Mouse (Mus musculus) layer of hippocampus, adult 2 months (tissue): Measurements from ENCODE around the gene Gprasp2. TPM values are rescaled to one million over a fixed set of nuclear protein-coding genes. Genes with fewer than 3 reads are reported as not detected.
A peak's percentile ranks its signal among the peaks of the same experiment; 100 is the strongest.
"Not testable (repeated sequence)": the region's sequence is repeated elsewhere in the genome, so short reads cannot be mapped to it uniquely, and the experiment has no call there.

Source experiments
- DNase-seq, 2 experiments: peaks; one replicate each; pipeline ENCODE4 v3.0.0; 2022; ENCODE audit warnings: low spot score in 2 of 2
- H3K27ac ChIP-seq: fragments of 200-600 bp; 2 replicates; pipeline ENCODE4 v1.8.1; 2022
- H3K4me3 ChIP-seq: fragments of 200-600 bp; 2 replicates; pipeline ENCODE4 v1.8.1; 2022; ENCODE audit warnings: mild to moderate bottlenecking
- CTCF ChIP-seq: fragments of 200-600 bp; conservative IDR thresholded peaks from 2 replicates; pipeline ENCODE4 v1.8.1; 2022; ENCODE audit warnings: antibody characterized with exemption, mild to moderate bottlenecking, moderate library complexity
- long read RNA-seq, 2 experiments: library from polyadenylated mRNA; stranded (forward); transcript quantifications; one replicate each; pipeline ENCODE4 v2.0.0; 2021; ENCODE audit warnings: borderline mapping rate in 2 of 2
- total RNA-seq, 2 experiments: library from RNA; stranded (reverse); gene quantifications; 2 replicates each; pipeline ENCODE4 v1.2.3; 2021

Gprasp2 gene
- total RNA-seq, result 100 to 1,000 TPM; 163 to 214 TPM
- long read RNA-seq, experiment 1, transcript Gprasp2-204 (7 exons, 880 nt), result major isoform, 5 of 85 reads
- long read RNA-seq, experiment 1, partial matches to known transcripts, result 8 of 85 reads
- long read RNA-seq, experiment 1, other reads (novel, unspliced or antisense), result 69 of 85 reads
- long read RNA-seq, experiment 2, transcript Gprasp2-205 (5 exons, 776 nt), result minor isoform, 5 of 47 reads
- long read RNA-seq, experiment 2, transcript Gprasp2-204 (7 exons, 880 nt), result major isoform, 14 of 47 reads
- long read RNA-seq, experiment 2, transcript Gprasp2-207 (6 exons, 617 nt), result minor isoform, 7 of 47 reads
- long read RNA-seq, experiment 2, partial matches to known transcripts, result 5 of 47 reads
- long read RNA-seq, experiment 2, other reads (novel, unspliced or antisense), result 13 of 47 reads

DNA sequence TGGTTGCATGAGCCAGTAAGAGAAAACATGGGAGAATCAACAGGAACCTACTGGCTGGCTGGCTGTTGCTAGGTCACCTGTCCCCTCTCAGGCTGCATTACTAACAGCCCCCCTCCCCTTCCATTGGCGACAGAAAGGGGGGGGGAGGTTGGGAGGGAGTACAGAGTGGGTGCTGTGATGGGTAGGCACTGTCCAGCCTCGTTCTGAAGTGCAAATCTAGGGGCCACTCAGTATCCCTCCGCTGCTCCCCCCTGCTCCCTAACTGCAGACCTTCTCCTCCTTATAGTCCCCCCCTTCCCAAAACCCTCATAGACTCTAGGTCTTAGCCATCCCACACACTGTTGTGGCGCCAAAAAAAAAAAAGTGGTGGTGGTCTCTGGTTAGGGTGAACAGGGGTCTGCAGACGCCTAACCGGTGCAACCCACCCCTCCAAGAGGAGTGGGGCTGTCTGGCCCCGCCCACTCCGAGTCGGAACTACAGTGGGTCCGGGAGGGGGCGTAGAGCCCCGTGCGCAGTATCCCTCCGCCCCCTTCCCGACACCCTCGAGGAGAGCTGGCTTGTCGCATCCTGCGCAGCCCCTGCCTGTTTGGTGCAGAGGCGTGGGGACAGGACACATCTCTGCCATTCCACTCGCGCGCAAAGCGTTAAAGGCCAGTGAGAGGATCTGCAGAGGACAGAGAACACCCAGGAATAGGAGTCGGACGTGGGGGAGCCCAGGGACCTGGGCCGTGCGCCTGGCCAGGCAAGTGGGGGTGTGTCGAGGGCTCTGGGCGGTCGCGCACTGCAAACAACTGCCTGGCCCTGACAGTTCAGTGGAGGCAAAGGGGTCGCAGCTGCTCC is at the start of gene Gprasp2:
TSS of gene Gprasp2 (plus strand) at position 514 of the 840 bp plus-strand sequence.
- H3K4me3 ChIP-seq, result peak within 1 kb of the TSS; percentile 62
- peak within 1 kb of the TSS; percentile 82 for H3K27ac ChIP-seq
- peak; percentile 66 to 69 for DNase-seq

DNA sequence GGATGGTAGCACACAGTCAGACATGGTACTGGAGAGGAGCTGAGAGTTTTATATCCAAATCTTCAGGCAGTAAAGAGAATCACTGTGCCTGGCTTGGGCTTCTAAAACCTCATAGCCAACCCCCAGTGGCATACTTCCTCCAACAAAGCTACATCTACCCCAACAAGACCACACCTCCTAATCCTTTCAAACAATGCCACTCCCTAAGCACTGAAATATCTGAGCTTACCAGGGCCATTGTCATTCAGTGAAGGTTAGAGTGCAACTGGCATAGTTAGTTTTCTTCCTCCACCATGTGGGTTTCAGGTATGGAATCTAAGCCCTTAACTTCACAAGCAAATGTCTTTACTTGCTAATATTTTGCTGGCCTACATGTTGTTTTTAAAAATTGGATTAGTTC is 47.3 kb upstream of the Gprasp2 start:
- no peak for TF ChIP-seq CTCF
- H3K4me3 ChIP-seq, result no peak overlapping the region
- no peak overlapping the region for H3K27ac ChIP-seq
- DNase-seq, result no peak

DNA sequence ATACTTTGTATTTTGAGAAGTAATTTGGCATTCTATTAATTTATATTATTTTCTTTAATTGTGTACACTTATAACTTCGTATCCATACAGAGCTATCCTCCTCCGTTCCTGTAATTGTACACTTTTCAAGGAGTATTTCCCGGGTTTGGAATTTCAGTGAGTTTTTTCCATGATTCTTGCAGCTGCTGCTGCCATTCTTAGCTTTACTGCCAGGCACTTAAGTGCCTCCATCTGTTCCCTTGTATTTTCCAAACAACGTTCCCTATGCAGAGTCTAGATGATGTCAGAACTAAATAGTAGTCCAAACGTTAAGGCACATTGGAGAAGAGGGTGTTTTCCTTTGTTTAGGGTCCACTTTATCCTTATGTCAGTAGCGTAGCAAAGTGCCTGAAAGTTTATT is 46.5 kb upstream of the Gprasp2 start:
- no peak for DNase-seq
- TF ChIP-seq CTCF, result no peak
- H3K27ac ChIP-seq, result no peak overlapping the region
- no peak overlapping the region for H3K4me3 ChIP-seq

DNA sequence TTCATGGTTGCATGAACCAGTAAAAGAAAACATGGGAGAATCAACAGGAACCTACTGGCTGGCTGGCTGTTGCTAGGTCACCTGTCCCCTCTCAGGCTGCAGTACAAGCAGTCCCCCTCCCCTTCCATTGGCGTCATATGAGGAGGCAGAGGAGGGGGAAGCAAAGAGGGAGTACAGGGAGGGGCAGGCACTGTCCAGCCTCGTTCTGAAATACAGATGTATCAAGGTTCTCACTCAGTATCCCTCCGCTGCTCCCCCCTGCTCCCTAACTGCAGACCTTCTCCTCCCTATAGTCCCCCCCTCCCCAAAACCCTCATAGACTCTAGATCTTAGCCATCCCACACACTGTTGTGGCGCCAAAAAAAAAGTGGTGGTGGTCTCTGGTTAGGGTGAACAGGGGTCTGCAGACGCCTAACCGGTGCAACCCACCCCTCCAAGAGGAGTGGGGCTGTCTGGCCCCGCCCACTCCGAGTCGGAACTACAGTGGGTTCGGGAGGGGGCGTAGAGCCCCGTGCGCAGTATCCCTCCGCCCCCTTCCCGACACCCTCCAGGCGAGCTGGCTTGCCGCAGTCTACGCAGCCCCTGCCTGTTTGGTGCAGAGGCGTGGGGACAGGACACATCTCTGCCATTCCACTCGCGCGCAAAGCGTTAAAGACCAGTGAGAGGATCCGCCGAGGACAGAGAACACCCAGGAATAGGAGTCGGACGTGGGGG is 43.1 kb upstream of the Gprasp2 start:
- H3K4me3 ChIP-seq, result peak overlapping the region; percentile 63
- H3K27ac ChIP-seq, result peak overlapping the region; percentile 88

DNA sequence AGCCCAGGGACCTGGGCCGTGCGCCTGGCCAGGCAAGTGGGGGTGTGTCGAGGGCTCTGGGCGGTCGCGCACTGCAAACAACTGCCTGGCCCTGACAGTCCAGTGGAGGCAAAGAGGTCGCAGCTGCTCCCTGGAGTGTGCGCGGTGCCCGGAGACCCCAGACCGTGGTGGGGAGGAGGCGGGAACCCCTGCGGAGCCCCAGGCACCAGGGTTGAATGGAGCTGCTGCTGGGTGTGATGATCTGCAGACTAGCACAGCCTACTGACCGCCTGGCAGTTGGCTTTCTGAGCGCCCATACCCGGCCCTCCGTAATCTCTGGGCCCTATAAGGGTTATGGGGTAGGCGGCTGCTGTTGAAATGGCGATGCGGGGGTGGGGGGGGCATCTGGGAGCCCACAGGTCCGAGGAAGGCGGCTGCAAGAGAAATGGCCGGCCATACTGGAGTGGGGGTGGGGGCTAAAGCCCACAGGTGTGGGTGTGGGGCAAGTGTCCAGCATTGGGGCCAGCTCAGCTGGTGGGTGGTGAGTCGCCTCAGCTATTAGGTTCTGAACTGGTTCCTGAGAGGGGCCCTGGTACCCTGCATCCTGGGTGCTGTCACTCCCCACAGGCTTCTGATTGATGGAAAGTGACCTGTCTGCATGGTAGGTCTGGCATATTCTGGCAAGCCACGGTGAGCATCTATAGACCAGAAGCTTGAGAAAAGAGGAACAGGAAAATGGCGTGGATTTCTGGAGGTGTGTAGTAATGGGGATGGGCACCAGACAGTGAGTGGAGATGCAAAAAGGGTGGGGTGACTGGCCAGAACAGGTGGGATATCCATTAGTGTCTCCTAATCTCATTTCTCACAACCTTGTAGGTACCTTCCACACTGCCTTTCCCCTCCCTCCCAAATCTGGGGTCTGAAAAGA is 42.3 kb upstream of the Gprasp2 start:
- Histone ChIP-seq H3K4me3 (peak overlapping the region; percentile 63), H3K27ac (peak overlapping the region; percentile 88)
- DNase-seq, result not testable (repeated sequence)

More for the DNA sequence above, 43.1 kb upstream of the Gprasp2 start:
- peak; percentile 57 to 59 for DNase-seq

DNA sequence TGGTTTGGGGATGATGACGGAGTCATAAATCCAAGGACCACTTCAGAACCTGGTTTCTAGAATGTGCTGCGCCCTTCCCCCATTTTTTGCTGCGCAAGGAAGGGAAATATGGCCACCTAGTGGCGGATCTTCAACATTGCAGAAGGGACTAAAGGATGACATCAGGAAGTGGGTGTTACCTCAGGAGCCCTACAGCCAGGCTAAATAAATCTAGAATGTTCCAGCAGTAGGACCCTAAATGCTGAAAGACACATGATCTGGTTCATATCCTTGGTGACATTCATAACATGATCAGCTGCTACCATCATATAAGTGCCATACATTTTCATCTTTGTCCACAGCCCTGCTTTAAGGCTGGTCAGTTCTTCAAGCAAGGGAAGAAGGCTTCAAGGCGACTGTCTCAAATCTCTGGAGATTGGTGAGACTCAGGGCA is 41.6 kb upstream of the Gprasp2 start, which contains the start of gene Bhlhb9:
TSS of gene Bhlhb9 (plus strand) at position 383 of the 433 bp plus-strand sequence.
- DNase-seq, result peak; percentile 50 to 63
- TF ChIP-seq CTCF, result peak; percentile 69
- Histone ChIP-seq H3K27ac (peak within 1 kb of the TSS; percentile 88), H3K4me3 (peak within 1 kb of the TSS; percentile 63)

DNA sequence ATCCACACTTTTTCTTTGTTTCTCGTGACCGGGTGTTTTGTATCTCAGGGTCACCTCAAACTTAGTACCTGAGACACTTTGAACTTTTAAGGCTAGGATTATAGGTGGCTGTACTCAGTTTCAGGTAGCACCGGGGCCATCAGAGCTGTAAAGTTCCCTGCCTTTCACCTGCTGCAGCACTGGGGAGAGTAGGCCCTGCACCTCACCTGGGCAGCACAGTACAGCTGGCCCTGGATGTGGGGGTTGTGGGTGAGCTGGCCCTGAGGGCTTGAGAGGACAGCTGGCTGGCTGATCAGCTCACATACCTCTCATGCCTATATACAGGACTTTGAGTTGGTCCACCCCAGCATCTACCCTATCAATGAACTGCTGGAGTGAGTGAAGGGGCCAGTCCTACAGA is 34.7 kb upstream of the Gprasp2 start:
- DNase-seq, result no peak
- no peak for TF ChIP-seq CTCF
- H3K4me3 ChIP-seq, result no peak overlapping the region
- no peak overlapping the region for H3K27ac ChIP-seq

DNA sequence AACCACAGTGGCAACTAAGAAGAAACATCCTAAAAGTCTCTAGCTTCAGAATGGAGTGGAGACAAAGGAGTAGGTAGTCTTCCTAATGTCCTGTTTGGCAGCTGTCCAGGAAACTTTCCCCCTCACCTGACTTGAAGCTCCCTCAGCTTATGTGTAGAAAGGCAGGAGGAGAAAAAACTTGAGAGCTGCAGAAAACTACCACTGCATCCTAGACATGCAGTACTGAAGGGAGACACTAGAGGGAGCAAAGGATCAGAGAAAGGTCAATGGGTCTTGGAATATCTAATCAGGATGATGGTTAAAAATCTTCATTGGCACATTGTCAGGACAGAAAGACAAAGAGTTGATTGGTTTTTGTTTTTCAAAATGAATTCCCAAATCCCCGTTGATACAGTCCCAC is 33.1 kb upstream of the Gprasp2 start:
- Histone ChIP-seq H3K27ac (no peak overlapping the region), H3K4me3 (no peak overlapping the region)
- DNase-seq, result peak in 1 of 2 experiments; percentile 64
- TF ChIP-seq CTCF, result peak; percentile 87

DNA sequence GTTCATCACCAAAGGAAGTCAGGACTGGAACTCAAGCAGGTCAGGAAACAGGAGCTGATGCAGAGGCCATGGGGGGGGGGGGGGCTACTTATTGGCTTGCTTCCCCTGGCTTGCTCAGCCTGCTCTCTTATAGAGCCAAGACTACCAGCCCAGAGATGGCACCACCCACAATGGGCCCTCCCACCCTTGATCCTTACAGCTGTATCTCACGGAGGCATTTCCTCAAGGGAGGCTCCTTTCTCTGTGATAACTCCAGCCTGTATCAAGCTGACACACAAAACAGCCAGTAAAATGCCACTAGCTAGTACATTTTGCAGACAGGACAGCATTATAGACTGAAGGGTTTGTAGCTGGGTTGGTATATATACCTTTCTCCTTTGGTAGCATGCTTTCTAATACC is 2.9 kb upstream of the Gprasp2 start:
- H3K27ac ChIP-seq, H3K4me3 ChIP-seq, DNase-seq: not testable (repeated sequence)

DNA sequence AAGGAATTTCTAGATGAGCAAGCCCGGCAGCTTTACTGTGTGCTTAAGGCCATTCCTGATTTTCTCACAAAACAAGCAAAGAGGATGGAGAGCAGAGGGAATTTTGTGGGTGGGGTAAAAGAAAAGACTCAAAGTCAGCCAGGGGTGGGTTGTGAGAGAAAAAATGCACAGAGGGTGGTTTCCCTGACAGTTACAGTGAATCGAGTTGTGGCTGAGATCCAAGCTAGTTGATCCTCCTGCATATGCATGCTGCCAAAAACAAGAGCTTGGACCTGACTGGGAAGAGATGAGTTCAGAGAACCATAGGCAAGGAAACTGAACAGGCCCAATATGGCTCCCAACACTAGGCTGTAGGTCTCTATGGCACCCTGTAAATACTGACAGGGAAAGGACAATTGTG is 938 bp upstream of the Gprasp2 start:
- TF ChIP-seq CTCF, result no peak
- no peak for DNase-seq
- Histone ChIP-seq H3K27ac (no peak overlapping the region), H3K4me3 (no peak overlapping the region)

DNA sequence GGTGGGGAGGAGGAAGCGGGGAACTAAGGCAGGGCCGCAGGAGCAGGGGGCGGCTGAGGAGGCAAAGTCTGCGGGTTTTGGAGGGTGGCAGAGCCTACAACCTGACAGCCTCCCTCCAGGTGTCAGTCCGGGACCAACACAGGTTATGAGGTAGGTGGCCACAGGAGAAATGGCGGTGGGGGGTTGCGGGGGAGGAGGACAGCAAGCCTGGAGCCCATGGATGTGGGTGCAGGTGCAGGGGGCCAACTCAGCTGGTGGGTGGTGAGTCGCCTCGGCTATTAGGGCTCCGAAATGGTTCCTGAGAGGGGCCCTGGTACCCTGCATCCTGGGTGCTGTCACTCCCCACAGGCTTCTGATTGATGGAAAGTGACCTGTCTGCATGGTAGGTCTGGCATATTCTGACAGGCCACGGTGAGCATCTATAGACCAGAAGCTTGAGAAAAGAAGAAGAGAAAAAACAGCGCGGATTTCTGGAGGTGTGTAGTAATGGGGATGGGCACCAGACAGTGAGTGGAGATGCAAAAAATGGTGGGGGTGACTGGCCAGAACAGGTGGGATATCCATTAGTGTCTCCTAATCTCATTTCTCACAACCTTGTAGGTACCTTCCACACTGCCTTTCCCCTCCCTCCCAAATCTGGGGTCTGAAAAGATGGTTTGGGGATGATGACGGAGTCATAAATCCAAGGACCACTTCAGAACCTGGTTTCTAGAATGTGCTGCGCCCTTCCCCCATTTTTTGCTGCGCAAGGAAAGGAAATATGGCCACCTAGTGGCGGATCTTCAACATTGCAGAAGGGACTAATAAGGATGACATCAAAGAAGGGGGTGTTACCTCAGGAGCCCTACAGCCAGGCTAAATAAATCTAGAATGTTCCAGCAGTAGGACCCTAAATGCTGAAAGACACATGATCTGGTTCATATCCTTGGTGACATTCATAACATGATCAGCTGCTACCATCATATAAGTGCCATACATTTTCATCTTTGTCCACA is 860 bp downstream of the Gprasp2 start:
- TF ChIP-seq CTCF, result peak; percentile 69
- H3K4me3 ChIP-seq, result peak overlapping the region; percentile 62
- H3K27ac ChIP-seq, result peak overlapping the region; percentile 82
- peak; percentile 46 to 57 for DNase-seq

DNA sequence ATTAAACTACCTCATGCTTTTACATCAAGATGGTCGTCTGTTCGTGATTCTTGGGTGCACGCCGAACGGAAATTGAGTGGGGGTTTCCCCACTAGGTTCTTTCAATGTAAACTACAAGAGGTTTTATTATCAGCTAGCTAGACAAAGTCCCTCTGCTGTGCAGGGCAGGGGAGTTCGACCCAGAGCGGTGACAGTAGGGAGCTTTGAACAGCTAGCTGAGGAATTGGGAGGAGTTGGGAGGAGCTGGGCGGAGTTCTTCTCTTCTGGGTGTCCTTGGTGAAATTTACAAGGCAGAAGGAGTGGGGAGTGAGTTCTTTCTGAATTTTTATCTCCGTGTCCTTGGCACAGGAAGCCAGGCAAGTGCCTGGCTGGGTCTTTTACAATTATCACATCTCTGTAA is 28.0 kb downstream of the Gprasp2 start:
- not testable (repeated sequence) for H3K27ac ChIP-seq, DNase-seq, H3K4me3 ChIP-seq
